Mouse (Mus musculus) heart, embryonic 14.5 days (tissue): Measurements from ENCODE around the gene Klhl8. TPM values are rescaled to one million over a fixed set of nuclear protein-coding genes. Genes with fewer than 3 reads are reported as not detected.
"Not testable (repeated sequence)": the region's sequence is repeated elsewhere in the genome, so short reads cannot be mapped to it uniquely, and the experiment has no call there.

Source experiments
- ATAC-seq: fragments of 200-750 bp; cut with Nextera tagmentation; 2 replicates; pipeline ENCODE4 v1.8.0; 2017; ENCODE audit warnings: low read depth, moderate TSS enrichment; ENCODE audit not compliant: insufficient number of reproducible peaks, insufficient read depth, low FRiP score
- H3K27ac ChIP-seq, 2 experiments: fragments of 200-500 bp in 1 of 2; fragments of 300-500 bp in 1 of 2; sonication (generic) in 1 of 2; replicated peaks in 1 of 2; 2 replicates each; pipeline ENCODE4 v1.5.1; 2012 to 2014; ENCODE audit warnings: low read depth in 2 of 2, low read length in 2 of 2, control low read depth in 1 of 2, mild to moderate bottlenecking in 1 of 2, mixed read lengths in 1 of 2; ENCODE audit not compliant: control insufficient read depth in 1 of 2, insufficient read depth in 1 of 2
- H3K27me3 ChIP-seq: fragments of 300-500 bp; sonication (generic); 2 replicates; pipeline ENCODE4 v1.6.1; 2014; ENCODE audit warnings: mild to moderate bottlenecking, low read length, control low read depth; ENCODE audit not compliant: control insufficient read depth, insufficient read depth
- H3K36me3 ChIP-seq: fragments of 300-500 bp; sonication (generic); 2 replicates; pipeline ENCODE4 v1.6.1; 2014; ENCODE audit warnings: mild to moderate bottlenecking, control low read depth, low read length, mixed read lengths; ENCODE audit not compliant: control insufficient read depth, insufficient read depth
- H3K4me1 ChIP-seq, 2 experiments: fragments of 200-500 bp in 1 of 2; fragments of 300-500 bp in 1 of 2; sonication (generic) in 1 of 2; 2 replicates each; pipeline ENCODE4 v1.6.1; 2012 to 2014; ENCODE audit warnings: low read length in 2 of 2, control low read depth in 1 of 2, mixed read lengths in 1 of 2; ENCODE audit not compliant: control insufficient read depth in 2 of 2, insufficient read depth in 2 of 2
- H3K4me2 ChIP-seq: fragments of 300-500 bp; sonication (generic); 2 replicates; pipeline ENCODE4 v1.6.1; 2014; ENCODE audit warnings: mild to moderate bottlenecking, low read length
- H3K4me3 ChIP-seq, 2 experiments: fragments of 200-500 bp in 1 of 2; fragments of 300-500 bp in 1 of 2; sonication (generic) in 1 of 2; 2 replicates each; pipeline ENCODE4 v1.5.1; 2012 to 2014; ENCODE audit warnings: low read length in 2 of 2, mild to moderate bottlenecking in 2 of 2, control low read depth in 1 of 2, low read depth in 1 of 2, moderate library complexity in 1 of 2; ENCODE audit not compliant: control insufficient read depth in 1 of 2, insufficient read depth in 1 of 2
- H3K9ac ChIP-seq: fragments of 300-500 bp; sonication (generic); 2 replicates; pipeline ENCODE4 v1.6.1; 2014; ENCODE audit warnings: mild to moderate bottlenecking, low read length
- H3K9me3 ChIP-seq: fragments of 300-500 bp; sonication (generic); 2 replicates; pipeline ENCODE4 v1.6.1; 2016; ENCODE audit warnings: low read length, control low read depth; ENCODE audit not compliant: control insufficient read depth
- whole genome bisulfite sequencing: fragments of 180-500 bp; shearing (Covaris S2); extraction: QIAGEN DNeasy Blood & Tissue Kit; methylation state at CpG from one replicate; pipeline ENCODE4 v1.1.7; 2014; 5-methylcytosine and 5-hydroxymethylcytosine counted together
- polyA plus RNA-seq: library from polyadenylated mRNA; unstranded; fragments of >200 nt; fragmentation: Nextera tagmentation; extraction: Ambion mirVana; gene quantifications from 2 replicates; pipeline ENCODE4 v1.2.1, GENCODE M21; 2014

The Klhl8 gene
- polyA plus RNA-seq, 1 experiment from 2014 or later: 11.9 TPM

- Histone ChIP-seq H3K27me3 (no peaks in the 10 kb centered on the region), H3K4me3 (no peak overlapping the region), H3K36me3 (no peaks in the 10 kb centered on the region), H3K9me3 (no peaks in the 10 kb centered on the region), H3K4me2 (peak overlapping the region; percentile 11; the same call in 1 of the 2 replicates), H3K4me1 (peaks cover 7 to 18% of the 10 kb centered on the region in 2 experiments), H3K27ac (peak overlapping the region; percentile 27 to 59), H3K9ac (no peak overlapping the region; the same call in 1 of the 2 replicates)
- 50% methylated on average over 11 of the region's 11 CpGs for WGBS
- no peak for ATAC-seq
Observed at GRCm38 (mm10) chr5:103938547-103939349, 27.7 kb upstream of the Klhl8 start.

GRCm38 (mm10) chr5:103936906-103937589, 26.0 kb upstream of the Klhl8 start:
- 27% methylated on average over 14 of the region's 14 CpGs for WGBS
- Histone ChIP-seq H3K4me1 (peaks cover 7 to 18% of the 10 kb centered on the region in 2 experiments), H3K9me3 (no peaks in the 10 kb centered on the region), H3K27me3 (no peaks in the 10 kb centered on the region), H3K4me3 (no peak overlapping the region; a peak in 1 of 4 replicates), H3K36me3 (no peaks in the 10 kb centered on the region), H3K4me2 (0 out of 2 replicates have a peak overlapping the region, but pooled peaks have one; percentile 0), H3K27ac (peak overlapping the region; percentile 74 to 78), H3K9ac (no peak overlapping the region)
- ATAC-seq: peak; percentile 84

DNA sequence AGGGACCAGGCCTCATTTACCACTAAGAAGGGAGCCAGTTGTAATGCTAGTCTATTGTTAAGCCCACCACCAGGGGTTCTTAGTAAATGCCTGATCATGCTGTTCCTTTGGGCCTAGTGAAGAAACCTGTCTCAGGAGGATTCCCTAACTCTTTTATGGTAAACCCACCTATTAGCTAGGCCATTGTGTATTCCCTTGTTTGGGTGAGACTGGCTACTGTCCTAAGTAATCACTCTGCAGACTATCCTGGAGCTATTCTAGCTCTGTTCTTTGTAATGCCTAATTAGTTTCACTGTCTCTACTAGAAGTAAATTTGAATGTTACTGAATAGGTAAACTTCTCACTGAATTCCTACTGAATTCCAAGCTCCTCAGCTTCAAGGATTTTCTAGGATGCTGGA, 20.9 kb upstream of the Klhl8 start:
- not testable (repeated sequence) for H3K9ac ChIP-seq, H3K4me3 ChIP-seq, H3K4me1 ChIP-seq, H3K36me3 ChIP-seq, H3K27ac ChIP-seq, H3K4me2 ChIP-seq, H3K9me3 ChIP-seq, ATAC-seq, H3K27me3 ChIP-seq

DNA sequence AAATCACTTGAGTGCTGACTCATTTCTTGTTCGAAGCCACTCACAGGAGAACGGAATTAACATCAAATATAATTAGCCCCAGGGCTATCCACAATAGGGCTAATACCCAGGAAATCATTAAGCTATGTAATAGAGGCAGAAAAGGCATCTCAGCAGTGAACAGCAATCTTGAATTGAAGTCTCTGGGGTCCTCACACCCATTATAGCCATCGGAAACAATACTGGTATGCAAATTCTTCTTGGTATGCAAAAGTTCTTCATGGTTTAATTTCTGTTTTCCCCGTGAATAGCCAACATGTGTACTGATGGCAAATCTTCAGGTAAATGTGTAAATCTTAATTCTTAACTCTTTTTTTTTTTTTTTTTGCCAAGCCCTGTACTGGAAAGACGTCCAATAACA, 19.5 kb upstream of the Klhl8 start:
- H3K4me3 ChIP-seq: no peak overlapping the region
- WGBS: 78% methylated on average over 5 of the region's 5 CpGs
- peaks cover 3 to 4% of the 10 kb centered on the region in 2 experiments; a peak in 2 of 4 replicates for H3K4me1 ChIP-seq
- H3K9me3 ChIP-seq: no peaks in the 10 kb centered on the region
- ATAC-seq: no peak
- no peaks in the 10 kb centered on the region for H3K27me3 ChIP-seq
- no peak overlapping the region for H3K9ac ChIP-seq
- H3K36me3 ChIP-seq: no peaks in the 10 kb centered on the region
- no peak overlapping the region for H3K4me2 ChIP-seq
- H3K27ac ChIP-seq: no peak overlapping the region

DNA sequence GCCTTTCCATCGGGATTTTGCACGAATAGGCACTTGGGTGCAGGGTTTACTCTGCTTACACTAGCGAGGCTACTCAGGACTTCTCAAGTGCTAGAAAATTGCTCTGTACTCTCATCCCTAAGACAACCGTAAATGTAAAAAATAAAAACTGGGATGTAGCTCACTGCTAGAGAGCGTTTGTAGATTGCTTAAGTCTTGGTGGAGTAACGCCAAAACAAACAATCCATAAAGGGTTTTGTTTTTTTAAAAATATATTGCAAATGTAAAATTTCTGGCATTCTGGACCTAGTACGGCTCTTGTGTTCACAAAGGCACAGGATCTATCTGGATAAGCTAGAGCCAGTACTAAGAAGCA, 17.1 kb upstream of the Klhl8 start:
- Histone ChIP-seq H3K4me2 (peak overlapping the region; percentile 66; the same call in 1 of the 2 replicates), H3K9me3 (no peaks in the 10 kb centered on the region), H3K4me1 (peaks cover 3 to 4% of the 10 kb centered on the region in 2 experiments; a peak in 2 of 4 replicates), H3K9ac (no peak overlapping the region), H3K27ac (peak overlapping the region in 1 of 2 experiments; percentile 44; a peak in 1 of 4 replicates), H3K4me3 (peak overlapping the region in 1 of 2 experiments; percentile 33; a peak in 1 of 4 replicates), H3K27me3 (no peaks in the 10 kb centered on the region), H3K36me3 (no peaks in the 10 kb centered on the region)
- no peak for ATAC-seq
- WGBS: 73% methylated on average over 7 of the region's 7 CpGs

- WGBS: 23% methylated on average over 27 of the region's 27 CpGs
- peak overlapping the region; percentile 75 for H3K9ac ChIP-seq
- peak overlapping the region; percentile 66 for H3K4me2 ChIP-seq
- peak overlapping the region; percentile 44 to 59; a peak in 3 of 4 replicates for H3K27ac ChIP-seq
- peaks cover 3 to 4% of the 10 kb centered on the region in 2 experiments; a peak in 2 of 4 replicates for H3K4me1 ChIP-seq
- no peaks in the 10 kb centered on the region for H3K36me3 ChIP-seq
- ATAC-seq: 0 out of 2 replicates have a peak, but pooled peaks have one; percentile 50
- H3K27me3 ChIP-seq: no peaks in the 10 kb centered on the region
- no peaks in the 10 kb centered on the region for H3K9me3 ChIP-seq
- peak overlapping the region; percentile 33 to 39 for H3K4me3 ChIP-seq
Observed at GRCm38 (mm10) chr5:103927429-103928195, 16.6 kb upstream of the Klhl8 start.

DNA sequence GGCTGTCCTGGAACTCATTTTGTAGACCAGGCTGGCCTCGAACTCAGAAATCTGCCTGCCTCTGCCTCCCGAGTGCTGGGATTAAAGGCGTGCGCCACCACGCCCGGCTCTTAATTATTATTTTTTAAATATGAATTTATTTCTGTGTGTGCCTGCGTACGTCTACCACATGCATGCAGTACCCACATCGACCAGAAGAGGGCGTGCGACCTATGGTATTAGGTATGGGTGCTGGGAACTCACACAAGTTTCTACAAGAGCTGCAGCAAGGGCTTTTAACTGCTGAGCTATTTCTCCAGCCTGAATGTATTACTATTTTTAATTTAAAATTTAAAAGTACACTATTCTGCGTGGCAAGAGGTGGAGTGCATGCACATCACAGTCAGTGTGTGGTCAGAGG, 15.3 kb upstream of the Klhl8 start:
- Histone ChIP-seq H3K9me3 (no peaks in the 10 kb centered on the region), H3K4me3 (no peak overlapping the region), H3K27ac (no peak overlapping the region), H3K36me3 (no peaks in the 10 kb centered on the region), H3K4me1 (peaks cover 3 to 4% of the 10 kb centered on the region in 2 experiments; a peak in 2 of 4 replicates), H3K9ac (no peak overlapping the region), H3K4me2 (no peak overlapping the region), H3K27me3 (no peaks in the 10 kb centered on the region)
- 69% methylated on average over 12 of the region's 12 CpGs for WGBS
- no peak for ATAC-seq
